ENCODE assay signal across 8 mouse cellular contexts in genomic region chr1:75218227-75219001, GRCm38 (mm10). TPM values are rescaled to one million over a fixed set of nuclear protein-coding genes. Genes with fewer than 3 reads are reported as not detected.
DNase-seq lines count a peak whose midpoint lies in the region; ATAC-seq lines count a peak whose summit lies in the region.

No protein-coding gene starts in this region.

- H3K36me3 ChIP-seq in hindbrain, embryonic 11.5 days (ENCODE audit: control insufficient read depth, insufficient read depth, low read length), result 0 out of 2 replicates have a peak, but pooled peaks cover 2% of the 10 kb centered on the region

- peak overlapping the region; percentile 46 for H3K4me3 ChIP-seq in hindbrain, embryonic 11.5 days (ENCODE audit: low read depth, low read length)

- peak; percentile 52 for DNase-seq in ES-CJ7 (ENCODE audit: low read depth, low spot score)
- DNase-seq in c-Kit-positive CD71-positive TER-119-positive erythroid progenitor cells, embryonic 14.5 days (ENCODE audit: low spot score), result peak; percentile 57
- peak; percentile 48 to 77 for DNase-seq in frontal cortex, adult 2 months (ENCODE audit: extremely low spot score in 1 of 2, low spot score in 1 of 2)
- DNase-seq in hindbrain, embryonic 11.5 days (ENCODE audit: low spot score), result peak; percentile 39
- DNase-seq in layer of hippocampus, postnatal 10 days (ENCODE audit: low spot score in 2 of 2), result peak; percentile 49 to 63
- DNase-seq in lung, postnatal 10 days, result peak; percentile 50
- DNase-seq in right cerebral cortex, adult 2 months (ENCODE audit: low spot score in 2 of 2), result peak; percentile 72
- no peak for DNase-seq in yolk sac, embryonic 10.5 days (ENCODE audit: low spot score)

- WGBS in hindbrain, embryonic 11.5 days, result under 1% methylated on average over 38 of the region's 38 CpGs

- no peaks in the 10 kb centered on the region for H3K9me3 ChIP-seq in hindbrain, embryonic 11.5 days (ENCODE audit: control insufficient read depth, low read length)

- peak; percentile 52; the same call in 1 of the 2 replicates for ATAC-seq in hindbrain, embryonic 11.5 days (ENCODE audit: low FRiP score)

- peaks cover 5% of the 10 kb centered on the region for H3K4me1 ChIP-seq in hindbrain, embryonic 11.5 days (replicated peaks; ENCODE audit: control insufficient read depth, insufficient read depth, low read length)

- H3K9ac ChIP-seq in hindbrain, embryonic 11.5 days (ENCODE audit: low read depth, low read length), result no peak overlapping the region

- peak overlapping the region; percentile 92 for H3K4me2 ChIP-seq in hindbrain, embryonic 11.5 days (replicated peaks; ENCODE audit: low read depth, low read length)

- H3K27me3 ChIP-seq in hindbrain, embryonic 11.5 days (ENCODE audit: control insufficient read depth, insufficient read depth, low read length), result peaks cover 46% of the 10 kb centered on the region

- no peak overlapping the region for H3K27ac ChIP-seq in hindbrain, embryonic 11.5 days (ENCODE audit: low read depth, low read length)

RNA-seq across cellular contexts. Expression of gene Tuba4a, which starts 1.3 kb away (rescaled TPM):
- polyA plus RNA-seq in frontal cortex, adult 2 months (2012; rRNA removed), result 358 and 465 TPM in 2 replicates
- 10.7 and 12.4 TPM in 2 replicates for polyA plus RNA-seq in hindbrain, embryonic 11.5 days (2014; fragmentation: Nextera tagmentation; extraction: Ambion mirVana)
- 100 to 1,000 TPM; 348 to 373 TPM for total RNA-seq in layer of hippocampus, postnatal 10 days (2021)

RNA-seq across cellular contexts. Expression of gene Stk16, which starts 7.8 kb away (rescaled TPM):
- 205 and 218 TPM in 2 replicates for polyA plus RNA-seq in frontal cortex, adult 2 months (2012; rRNA removed)
- polyA plus RNA-seq in hindbrain, embryonic 11.5 days (2014; fragmentation: Nextera tagmentation; extraction: Ambion mirVana), result 110 and 125 TPM in 2 replicates
- 10 to 100 TPM; 88.8 to 97.7 TPM for total RNA-seq in layer of hippocampus, postnatal 10 days (2021)

RNA-seq across cellular contexts. Expression of gene Glb1l, which starts 7.8 kb away (rescaled TPM):
- 20.1 and 25.5 TPM in 2 replicates for polyA plus RNA-seq in frontal cortex, adult 2 months (2012; rRNA removed)
- polyA plus RNA-seq in hindbrain, embryonic 11.5 days (2014; fragmentation: Nextera tagmentation; extraction: Ambion mirVana), result 18.0 and 19.5 TPM in 2 replicates
- 10 to 100 TPM; 22.4 to 23.2 TPM for total RNA-seq in layer of hippocampus, postnatal 10 days (2021)

RNA-seq across cellular contexts. Expression of gene A630095N17Rik, which starts 13.5 kb away (rescaled TPM):
- not detected in 2 replicates for polyA plus RNA-seq in frontal cortex, adult 2 months (2012; rRNA removed)
- not detected in 2 replicates for polyA plus RNA-seq in hindbrain, embryonic 11.5 days (2014; fragmentation: Nextera tagmentation; extraction: Ambion mirVana)
- not detected for total RNA-seq in layer of hippocampus, postnatal 10 days (2021)

RNA-seq across cellular contexts. Expression of gene Dnajb2, which starts 17.8 kb away (rescaled TPM):
- polyA plus RNA-seq in frontal cortex, adult 2 months (2012; rRNA removed), result 78.7 and 90.5 TPM in 2 replicates
- 17.8 and 21.4 TPM in 2 replicates for polyA plus RNA-seq in hindbrain, embryonic 11.5 days (2014; fragmentation: Nextera tagmentation; extraction: Ambion mirVana)
- 10 to 100 TPM; 52.9 to 60.9 TPM for total RNA-seq in layer of hippocampus, postnatal 10 days (2021)

Comparison
In these comparisons a context has a peak if more than half of its experiments do, and no peak if none do; other contexts are left out.
1. RNA of gene Tuba4a, which starts 1.3 kb away (polyA plus RNA-seq): 358 to 465 TPM in frontal cortex, adult 2 months; 10.7 to 12.4 TPM in hindbrain, embryonic 11.5 days; every median in the first group is over 10 times any median in the second.